7 mouse cellular contexts compared by ENCODE assay signal in the genomic region with DNA sequence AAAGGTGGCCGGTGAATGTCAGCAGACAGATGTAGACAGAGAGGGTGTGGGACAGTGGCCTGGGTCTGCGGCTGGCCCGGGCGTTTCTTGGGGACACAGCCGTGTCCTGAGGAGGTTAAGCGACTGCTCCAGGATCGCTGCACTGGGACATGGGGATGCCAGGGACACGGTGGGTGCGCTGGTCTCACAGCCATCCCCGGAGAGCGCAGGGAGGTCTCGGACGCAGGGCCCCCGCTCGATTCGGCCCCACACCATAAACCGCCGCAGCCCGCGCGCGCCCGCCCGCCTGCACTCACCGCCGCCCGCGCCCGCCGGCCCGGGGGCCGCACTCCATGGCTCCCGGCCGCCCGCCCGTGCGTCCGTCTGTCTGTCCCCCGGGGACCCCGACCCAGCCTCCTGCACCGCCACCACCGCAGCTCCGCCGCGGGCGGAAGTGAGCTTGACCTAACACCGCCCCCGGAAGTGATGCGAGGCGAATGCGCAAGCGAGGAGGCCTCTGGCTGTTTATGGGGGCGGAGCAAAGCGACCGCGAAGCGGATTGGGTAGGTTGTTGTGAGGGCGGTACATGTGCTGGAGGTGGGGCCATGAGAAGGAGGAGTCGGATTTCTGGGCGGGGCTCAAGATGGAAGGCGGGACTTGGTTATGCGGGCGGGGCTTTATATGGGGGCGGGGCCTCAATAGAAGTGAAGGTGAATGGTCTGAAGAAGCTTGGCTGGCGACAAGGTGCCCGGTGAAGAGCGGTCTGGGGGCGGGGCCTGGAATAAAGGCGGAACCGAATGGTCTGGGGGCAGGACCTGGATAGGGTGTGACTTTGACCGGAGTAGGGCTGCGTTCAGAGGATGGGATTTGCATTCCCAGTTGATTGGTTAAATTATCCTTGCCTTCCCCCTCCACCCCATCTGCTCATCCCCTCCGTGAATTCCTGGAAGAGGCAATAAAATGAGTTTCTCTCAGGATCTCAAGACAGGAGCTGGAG. TPM values are rescaled to one million over a fixed set of nuclear protein-coding genes. Genes with fewer than 3 reads are reported as not detected.
DNase-seq lines count a peak whose midpoint lies in the region; ATAC-seq lines count a peak whose summit lies in the region.

A gene (minus strand): TSS at position 463 of the 976 bp plus-strand sequence.

- no peaks in the 10 kb centered on the region for H3K27me3 ChIP-seq in intestine, embryonic 15.5 days (replicated peaks)
- H3K27me3 ChIP-seq in midbrain, embryonic 10.5 days (ENCODE audit: low read depth, poor library complexity, severe bottlenecking) = no peaks in the 10 kb centered on the region

- peaks cover 6% of the 10 kb centered on the region for H3K36me3 ChIP-seq in intestine, embryonic 15.5 days
- H3K36me3 ChIP-seq in midbrain, embryonic 10.5 days = peaks cover 18% of the 10 kb centered on the region

- peak within 1 kb of the TSS; percentile 95 for H3K9ac ChIP-seq in intestine, embryonic 15.5 days

- WGBS in intestine, embryonic 15.5 days = under 1% methylated on average over 69 of the region's 73 CpGs
- WGBS in midbrain, embryonic 10.5 days = under 1% methylated on average over 73 of the region's 73 CpGs

- H3K9me3 ChIP-seq in intestine, embryonic 15.5 days = no peaks in the 10 kb centered on the region
- no peaks in the 10 kb centered on the region for H3K9me3 ChIP-seq in midbrain, embryonic 10.5 days (replicated peaks)

- H3K4me2 ChIP-seq in intestine, embryonic 15.5 days (replicated peaks) = peak within 1 kb of the TSS; percentile 93

- intact Hi-C loops in gastrocnemius, postnatal 36 days (cut with DNase I) = no loop called here
- intact Hi-C loops in left cerebral cortex, postnatal 25 days (cut with DNase I) = loop anchor here (5.0 kb wide), 1 partner anchor 87 kb away; a partner anchor contains a TSS

- peak; percentile 98 for ATAC-seq in intestine, embryonic 15.5 days

- H3K27ac ChIP-seq in intestine, embryonic 15.5 days = peak within 1 kb of the TSS; percentile 66; the same call in 1 of the 2 replicates
- peak within 1 kb of the TSS; percentile 90 for H3K27ac ChIP-seq in midbrain, embryonic 10.5 days (replicated peaks)

- peak; percentile 98 for DNase-seq in adrenal gland, adult 2 months
- DNase-seq in embryo, embryonic 11.5 days (ENCODE audit: low read depth, low spot score) = peak; percentile 98
- peak; percentile 86 to 93 for DNase-seq in gastrocnemius, postnatal 36 days
- DNase-seq in left cerebral cortex, postnatal 25 days (ENCODE audit: low spot score in 2 of 2) = peak; percentile 91 to 97
- DNase-seq in midbrain, embryonic 10.5 days (ENCODE audit: low spot score) = peak; percentile 98
- peak; percentile 91 for DNase-seq in right cerebral cortex, postnatal 4 days

- peaks cover 24% of the 10 kb centered on the region for H3K4me1 ChIP-seq in intestine, embryonic 15.5 days (replicated peaks)
- peaks cover 51% of the 10 kb centered on the region for H3K4me1 ChIP-seq in midbrain, embryonic 10.5 days

- peak within 1 kb of the TSS; percentile 90 for H3K4me3 ChIP-seq in intestine, embryonic 15.5 days (replicated peaks)
- H3K4me3 ChIP-seq in midbrain, embryonic 10.5 days = peak within 1 kb of the TSS; percentile 99

RNA-seq across cellular contexts. Expression of the gene that starts here (rescaled TPM):
- total RNA-seq in adrenal gland, adult 2 months (2021) = 100 to 1,000 TPM in 1 of 2 experiments, 10 to 100 TPM in 1; 86.5 to 104 TPM
- 613 and 625 TPM in 2 replicates for polyA plus RNA-seq in adrenal gland, adult 2 months (2012; rRNA removed)
- 10 to 100 TPM; 52.5 to 62.7 TPM for total RNA-seq in gastrocnemius, postnatal 36 days (2021)
- polyA plus RNA-seq in intestine, embryonic 15.5 days (2015; fragmentation: Nextera tagmentation; extraction: Ambion mirVana) = 95.7 and 101 TPM in 2 replicates
- total RNA-seq in left cerebral cortex, postnatal 25 days (2021) = 100 to 1,000 TPM; 206 to 216 TPM
- 86.8 and 87.3 TPM in 2 replicates for polyA plus RNA-seq in midbrain, embryonic 10.5 days (2016; fragmentation: Nextera tagmentation; extraction: Ambion mirVana)

Comparison
In these comparisons a context has a peak if more than half of its experiments do, and no peak if none do; other contexts are left out.
1. Peak in every context shown above with its lines: DNase-seq, ATAC-seq, H3K4me3 ChIP-seq and H3K27ac ChIP-seq.